Mouse (Mus musculus) layer of hippocampus, postnatal 25 days (tissue): ENCODE measurements at regions not wholly inside any gene's neighbourhood (a gene's known extent, or its start where the extent isn't known, plus 50 kb on each side); places are given as distances from the start of the nearest gene placed in this dataset.
"Not testable (repeated sequence)": the region's sequence is repeated elsewhere in the genome, so short reads cannot be mapped to it uniquely, and the experiment has no call there.

Experiments
- DNase-seq, 2 experiments: peaks; one replicate each; pipeline ENCODE4 v3.0.0; 2022; ENCODE audit warnings: mixed read lengths in 2 of 2, low spot score in 1 of 2; ENCODE audit errors: extremely low spot score in 1 of 2

GRCm38 (mm10) chr14:16038336-16038735 is 210.7 kb upstream of the Ngly1 start:
- DNase-seq = no peak

- no peak for DNase-seq
Measured at GRCm38 (mm10) chr14:16044466-16044865, 204.6 kb upstream of the Ngly1 start.

GRCm38 (mm10) chr14:16072534-16072933 is 176.5 kb upstream of the Ngly1 start:
- DNase-seq = not testable (repeated sequence)

- no peak for DNase-seq
Measured at GRCm38 (mm10) chr14:16074089-16074488, 175.0 kb upstream of the Ngly1 start.

GRCm38 (mm10) chr14:16079096-16079495 is 170.0 kb upstream of the Ngly1 start:
- no peak for DNase-seq

GRCm38 (mm10) chr14:16087231-16087630 is 161.8 kb upstream of the Ngly1 start:
- not testable (repeated sequence) for DNase-seq

GRCm38 (mm10) chr14:16092391-16093132 is 156.5 kb upstream of the Ngly1 start:
- DNase-seq = no peak

- no peak for DNase-seq
Measured at GRCm38 (mm10) chr14:16093133-16093505, 156.0 kb upstream of the Ngly1 start.

GRCm38 (mm10) chr14:16109414-16109813 is 139.7 kb upstream of the Ngly1 start:
- no peak for DNase-seq

GRCm38 (mm10) chr14:16132672-16133071 is 116.4 kb upstream of the Ngly1 start:
- DNase-seq = no peak

GRCm38 (mm10) chr14:16133410-16133809 is 115.7 kb upstream of the Ngly1 start:
- no peak for DNase-seq

GRCm38 (mm10) chr14:16136187-16136586 is 112.9 kb upstream of the Ngly1 start:
- DNase-seq = no peak

GRCm38 (mm10) chr14:16144299-16144698 is 104.8 kb upstream of the Ngly1 start:
- DNase-seq = no peak

- DNase-seq = no peak
Measured at GRCm38 (mm10) chr14:16146811-16147210, 102.3 kb upstream of the Ngly1 start.

GRCm38 (mm10) chr14:16151815-16152214 is 97.3 kb upstream of the Ngly1 start:
- DNase-seq = no peak

- no peak for DNase-seq
Measured at GRCm38 (mm10) chr14:16152702-16153101, 96.4 kb upstream of the Ngly1 start.

GRCm38 (mm10) chr14:16155106-16155505 is 94.0 kb upstream of the Ngly1 start:
- no peak for DNase-seq

GRCm38 (mm10) chr14:16170226-16170625 is 78.9 kb upstream of the Ngly1 start:
- no peak for DNase-seq

- no peak for DNase-seq
Measured at GRCm38 (mm10) chr14:16172261-16172660, 76.8 kb upstream of the Ngly1 start.

GRCm38 (mm10) chr14:16173292-16173691 is 75.8 kb upstream of the Ngly1 start:
- no peak for DNase-seq

GRCm38 (mm10) chr14:16178227-16178626 is 70.9 kb upstream of the Ngly1 start:
- no peak for DNase-seq

GRCm38 (mm10) chr14:16181822-16182221 is 67.3 kb upstream of the Ngly1 start:
- DNase-seq = no peak

- no peak for DNase-seq
Measured at GRCm38 (mm10) chr14:16185246-16185645, 63.8 kb upstream of the Ngly1 start.
